Mouse (Mus musculus) E14TG2a.4 (cell line): ENCODE results near the gene Slc39a11.
"Not testable (repeated sequence)": the region's sequence is repeated elsewhere in the genome, so short reads cannot be mapped to it uniquely, and the experiment has no call there.

Experiments used
- H3K27me3 ChIP-seq: 2 replicates; pipeline ENCODE4 v1.6.1; 2014; ENCODE audit warnings: low read length, control low read depth; ENCODE audit not compliant: insufficient read depth
- H3K36me3 ChIP-seq: 2 replicates; pipeline ENCODE4 v1.6.1; 2014; ENCODE audit warnings: low read length, control low read depth; ENCODE audit not compliant: insufficient read depth
- H3K4me1 ChIP-seq: replicated peaks from 2 replicates; pipeline ENCODE4 v1.6.1; 2014; ENCODE audit warnings: low read depth, low read length, control low read depth
- H3K4me3 ChIP-seq: replicated peaks from 2 replicates; pipeline ENCODE4 v1.5.1; 2014; ENCODE audit warnings: mild to moderate bottlenecking, low read length
- H3K9me3 ChIP-seq: 2 replicates; pipeline ENCODE4 v1.6.1; 2014; ENCODE audit warnings: low read length, control low read depth
- CTCF ChIP-seq: conservative IDR thresholded peaks from 2 replicates; pipeline ENCODE4 v1.5.1; 2014; ENCODE audit warnings: low read length
- NANOG ChIP-seq: IDR thresholded peaks from 2 replicates; pipeline ENCODE4 v1.6.1; 2014; ENCODE audit warnings: borderline replicate concordance, low read length, mixed read lengths
- POU5F1 ChIP-seq: IDR thresholded peaks from 2 replicates; pipeline ENCODE4 v1.6.1; 2014; ENCODE audit warnings: low read length, borderline replicate concordance

The Slc39a11 gene

GRCm38 (mm10) chr11:113661835-113662351 lies 12.0 kb upstream of the Slc39a11 start:
- Histone ChIP-seq H3K27me3 (no peaks in the 10 kb centered on the region), H3K4me3 (no peak overlapping the region), H3K9me3 (no peaks in the 10 kb centered on the region), H3K36me3 (peaks cover 87% of the 10 kb centered on the region), H3K4me1 (peaks cover 54% of the 10 kb centered on the region)
- TF ChIP-seq POU5F1 (no peak), NANOG (no peak), CTCF (no peak)

DNA sequence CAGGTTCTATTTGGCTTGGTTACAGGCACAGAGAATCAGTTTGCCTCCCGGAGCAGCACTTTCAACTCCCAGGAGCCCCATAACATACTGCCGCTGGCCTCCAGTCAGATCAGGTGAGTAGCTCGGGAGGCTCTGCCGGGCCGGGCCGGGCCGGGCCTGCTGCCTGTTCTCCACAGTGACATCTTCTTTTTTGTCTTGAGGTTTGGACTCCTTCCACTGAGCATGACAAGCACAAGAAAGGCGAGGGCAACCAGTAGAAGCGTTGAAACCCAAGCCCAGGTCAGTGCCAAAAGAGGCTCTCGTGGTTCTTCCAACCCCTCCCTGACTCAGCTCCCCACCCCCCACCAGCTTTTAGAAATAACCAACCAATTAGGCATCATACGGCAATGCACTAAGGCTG lies 11.1 kb upstream of the Slc39a11 start:
- Histone ChIP-seq H3K4me1 (peaks cover 54% of the 10 kb centered on the region), H3K9me3 (no peaks in the 10 kb centered on the region), H3K27me3 (no peaks in the 10 kb centered on the region), H3K4me3 (no peak overlapping the region), H3K36me3 (peaks cover 97% of the 10 kb centered on the region)
- TF ChIP-seq NANOG (no peak), POU5F1 (no peak), CTCF (no peak)

GRCm38 (mm10) chr11:113660213-113660612 lies 10.3 kb upstream of the Slc39a11 start:
- H3K27me3 ChIP-seq, H3K9me3 ChIP-seq, H3K4me3 ChIP-seq: not testable (repeated sequence)
- peaks cover 56% of the 10 kb centered on the region for H3K4me1 ChIP-seq
- peaks cover 97% of the 10 kb centered on the region for H3K36me3 ChIP-seq
- TF ChIP-seq CTCF = 0 out of 2 replicates have a peak, but pooled peaks have one; percentile 15

- Histone ChIP-seq H3K27me3 (no peaks in the 10 kb centered on the region), H3K4me1 (peaks cover 56% of the 10 kb centered on the region), H3K9me3 (no peaks in the 10 kb centered on the region), H3K36me3 (peaks cover 97% of the 10 kb centered on the region), H3K4me3 (no peak overlapping the region)
- no peak for TF ChIP-seq NANOG
- TF ChIP-seq POU5F1 = no peak
- TF ChIP-seq CTCF = no peak
Measured at GRCm38 (mm10) chr11:113658763-113659162, 8.9 kb upstream of the Slc39a11 start.

GRCm38 (mm10) chr11:113658319-113658718 lies 8.4 kb upstream of the Slc39a11 start:
- no peak overlapping the region for H3K4me3 ChIP-seq
- no peaks in the 10 kb centered on the region for H3K27me3 ChIP-seq
- peaks cover 97% of the 10 kb centered on the region for H3K36me3 ChIP-seq
- TF ChIP-seq NANOG (no peak), POU5F1 (no peak), CTCF (no peak)
- peaks cover 53% of the 10 kb centered on the region for H3K4me1 ChIP-seq
- H3K9me3 ChIP-seq = no peaks in the 10 kb centered on the region

- Histone ChIP-seq H3K9me3 (no peaks in the 10 kb centered on the region), H3K4me1 (peaks cover 55% of the 10 kb centered on the region), H3K36me3 (peaks cover 97% of the 10 kb centered on the region), H3K4me3 (no peak overlapping the region), H3K27me3 (no peaks in the 10 kb centered on the region)
- no peak for TF ChIP-seq NANOG
- TF ChIP-seq POU5F1 = no peak
- no peak for TF ChIP-seq CTCF
Measured at GRCm38 (mm10) chr11:113657221-113657620, 7.3 kb upstream of the Slc39a11 start.

DNA sequence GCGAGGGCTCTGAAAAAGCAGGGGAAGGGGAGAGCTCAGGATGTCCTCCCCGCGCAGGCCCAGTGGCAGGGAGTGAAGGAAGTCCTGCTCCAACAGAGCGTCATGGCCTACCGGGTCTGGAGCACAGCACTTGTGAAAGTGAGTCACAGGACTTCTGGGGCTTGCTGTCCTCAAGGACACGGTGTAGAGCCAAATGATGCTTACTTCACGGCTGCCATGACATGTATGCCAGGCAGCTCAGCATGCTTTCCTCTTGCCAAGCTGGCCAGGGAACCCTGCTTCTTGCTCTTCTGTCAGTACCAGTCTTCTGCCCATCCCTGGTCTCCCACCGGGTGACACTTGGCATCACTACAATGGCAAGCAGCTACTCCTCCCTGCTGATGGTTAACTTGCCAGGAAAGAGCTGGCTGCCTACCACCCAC lies 6.6 kb upstream of the Slc39a11 start:
- peaks cover 94% of the 10 kb centered on the region for H3K36me3 ChIP-seq
- H3K27me3 ChIP-seq = no peaks in the 10 kb centered on the region
- no peaks in the 10 kb centered on the region for H3K9me3 ChIP-seq
- peaks cover 56% of the 10 kb centered on the region for H3K4me1 ChIP-seq
- TF ChIP-seq POU5F1 = no peak
- TF ChIP-seq CTCF = no peak
- TF ChIP-seq NANOG = no peak
- H3K4me3 ChIP-seq = no peak overlapping the region

GRCm38 (mm10) chr11:113654561-113655270 lies 4.8 kb upstream of the Slc39a11 start:
- no peak overlapping the region for H3K4me3 ChIP-seq
- H3K27me3 ChIP-seq = no peaks in the 10 kb centered on the region
- H3K9me3 ChIP-seq = no peaks in the 10 kb centered on the region
- peaks cover 78% of the 10 kb centered on the region for H3K36me3 ChIP-seq
- peaks cover 64% of the 10 kb centered on the region for H3K4me1 ChIP-seq
- no peak for TF ChIP-seq CTCF
- no peak for TF ChIP-seq NANOG
- TF ChIP-seq POU5F1 = no peak

- no peak for TF ChIP-seq POU5F1
- TF ChIP-seq NANOG = no peak
- no peak for TF ChIP-seq CTCF
- Histone ChIP-seq H3K36me3 (peaks cover 71% of the 10 kb centered on the region), H3K4me1 (peaks cover 58% of the 10 kb centered on the region), H3K27me3 (no peaks in the 10 kb centered on the region), H3K9me3 (no peaks in the 10 kb centered on the region), H3K4me3 (no peak overlapping the region)
Measured at GRCm38 (mm10) chr11:113654105-113654504, 4.2 kb upstream of the Slc39a11 start.
